In genomic region chr14:8993421-8993820, GRCm38 (mm10) we compare ENCODE assay signal across 25 mouse cellular contexts.
"Had no signal": no experiment of that assay in that cellular context is flagged by ENCODE, and none has a peak within 500 bp of the region (broad histone marks: within the 10 kb centered on the region; RNA-seq: fewer than 3 reads in every experiment).

No protein-coding gene starts in this region.

- H3K27ac ChIP-seq: gastrocnemius, adult 2 months; heart, embryonic 10.5 days; hindbrain, embryonic 10.5 days; hindbrain, embryonic 14.5 days; intestine, embryonic 15.5 days; kidney, embryonic 15.5 days; kidney, postnatal 0 days; limb, embryonic 13.5 days; limb, embryonic 15.5 days had no signal

- H3K4me2 ChIP-seq: heart, embryonic 12.5 days; hindbrain, embryonic 14.5 days; intestine, embryonic 15.5 days; kidney, embryonic 15.5 days; limb, embryonic 13.5 days; limb, embryonic 15.5 days had no signal

- ATAC-seq: hindbrain, embryonic 16.5 days; inflammation-experienced regulatory T-cells, adult 6 months; intestine, embryonic 15.5 days had no signal

- H3K4me1 ChIP-seq: heart, embryonic 10.5 days; heart, embryonic 12.5 days; hindbrain, embryonic 10.5 days; intestine, embryonic 15.5 days; kidney, embryonic 15.5 days; limb, embryonic 13.5 days; limb, embryonic 15.5 days had no signal

- DNase-seq: gastrocnemius, adult 2 months; gastrocnemius, postnatal 10 days; gastrocnemius, postnatal 25 days; heart, adult 18-20 months; heart, postnatal 10 days; heart, postnatal 4 days; kidney, adult 11 months; kidney, adult 2 months; kidney, adult 9 months; kidney, postnatal 14 days; kidney, postnatal 36 days; layer of hippocampus, adult 9-11 months; layer of hippocampus, postnatal 36 days; left cerebral cortex, postnatal 4 days had no signal

- H3K27me3 ChIP-seq: heart, embryonic 12.5 days; intestine, embryonic 15.5 days; kidney, embryonic 15.5 days; limb, embryonic 13.5 days; limb, embryonic 15.5 days had no signal

- H3K4me3 ChIP-seq: gastrocnemius, adult 2 months; heart, embryonic 10.5 days; heart, embryonic 12.5 days; hindbrain, embryonic 10.5 days; intestine, embryonic 15.5 days; kidney, embryonic 15.5 days; limb, embryonic 13.5 days; limb, embryonic 15.5 days had no signal

- H3K9ac ChIP-seq: heart, embryonic 12.5 days; hindbrain, embryonic 14.5 days; intestine, embryonic 15.5 days; kidney, embryonic 15.5 days; limb, embryonic 13.5 days; limb, embryonic 15.5 days had no signal

- H3K36me3 ChIP-seq: heart, embryonic 10.5 days; heart, embryonic 12.5 days; hindbrain, embryonic 10.5 days; intestine, embryonic 15.5 days; kidney, embryonic 15.5 days; limb, embryonic 13.5 days; limb, embryonic 15.5 days had no signal

- H3K9me3 ChIP-seq: heart, embryonic 10.5 days; heart, embryonic 12.5 days; hindbrain, embryonic 10.5 days; intestine, embryonic 15.5 days; kidney, embryonic 15.5 days; limb, embryonic 13.5 days; limb, embryonic 15.5 days had no signal
